ENCODE assay signal across 9 mouse cellular contexts in genomic region chr2:133113642-133114041, GRCm38 (mm10).
DNase-seq lines count a peak whose midpoint lies in the region; ATAC-seq and TF ChIP-seq lines count a peak whose summit lies in the region.
"Had no signal": no experiment of that assay in that cellular context is flagged by ENCODE, and none has a peak within 500 bp of the region (broad histone marks: within the 10 kb centered on the region; RNA-seq: fewer than 3 reads in every experiment).

No protein-coding gene starts in this region.

- peak; percentile 0 for DNase-seq in MEL-GATA-1-ER (ENCODE audit: extremely low read depth, low read depth)
- peak; percentile 32 for DNase-seq in fibroblast of lung, adult 2 months (ENCODE audit: low read depth)
- peak; percentile 8 to 78 for DNase-seq in layer of hippocampus, adult 18-20 months (ENCODE audit: low spot score in 2 of 2)
- peak; percentile 76 for DNase-seq in lung, postnatal 10 days
- peak; percentile 77 to 81 for DNase-seq in right cerebral cortex, adult 2 months (ENCODE audit: low spot score in 2 of 2)
- DNase-seq in T-cell, adult 2 months (ENCODE audit: low spot score) = no peak

- TF ChIP-seq CTCF in bone marrow macrophage, adult 2 months (IDR thresholded peaks at IDR 0.05; ENCODE audit: low read depth, low read length) = peak; percentile 89

- H3K4me3 ChIP-seq in bone marrow macrophage, adult 2 months (ENCODE audit: insufficient read depth, low read length) = no peak overlapping the region
- H3K4me3 ChIP-seq in heart, embryonic 16.5 days (ENCODE audit: low read length) = no peak overlapping the region
- H3K4me3 ChIP-seq: lung, embryonic 15.5 days had no signal

- no peaks in the 10 kb centered on the region for H3K4me1 ChIP-seq in bone marrow macrophage, adult 2 months (ENCODE audit: control insufficient read depth, insufficient read depth, low read length)
- H3K4me1 ChIP-seq in heart, embryonic 16.5 days (ENCODE audit: control insufficient read depth, insufficient read depth, low read length) = no peaks in the 10 kb centered on the region
- H3K4me1 ChIP-seq: lung, embryonic 15.5 days had no signal

- TF ChIP-seq POLR2A in bone marrow macrophage, adult 2 months (IDR thresholded peaks at IDR 0.05; ENCODE audit: borderline replicate concordance, low read depth, low read length) = no peak

- H3K4me2 ChIP-seq in heart, embryonic 16.5 days (ENCODE audit: low read depth, low read length) = peak overlapping the region; percentile 31
- H3K4me2 ChIP-seq: lung, embryonic 15.5 days had no signal

- ATAC-seq in heart, embryonic 16.5 days (replicated peaks; ENCODE audit: extremely low read depth, insufficient read depth, low FRiP score) = no peak

- no peak overlapping the region for H3K27ac ChIP-seq in bone marrow macrophage, adult 2 months (ENCODE audit: insufficient read depth, low read depth, low read length)
- H3K27ac ChIP-seq in heart, embryonic 16.5 days (ENCODE audit: low read length) = no peak overlapping the region
- H3K27ac ChIP-seq: lung, embryonic 15.5 days had no signal

- no peaks in the 10 kb centered on the region for H3K9me3 ChIP-seq in heart, embryonic 16.5 days (replicated peaks; ENCODE audit: control insufficient read depth, low read length)
- H3K9me3 ChIP-seq: lung, embryonic 15.5 days had no signal

- WGBS in heart, embryonic 16.5 days = 20% methylated on average over 10 of the region's 10 CpGs

- no peaks in the 10 kb centered on the region for H3K36me3 ChIP-seq in heart, embryonic 16.5 days (ENCODE audit: control insufficient read depth, insufficient read depth)
- H3K36me3 ChIP-seq: lung, embryonic 15.5 days had no signal

- H3K27me3 ChIP-seq in heart, embryonic 16.5 days (ENCODE audit: control insufficient read depth, insufficient read depth, low read length) = 0 out of 2 replicates have a peak, but pooled peaks cover 3% of the 10 kb centered on the region
- H3K27me3 ChIP-seq: lung, embryonic 15.5 days had no signal

- no peak overlapping the region for H3K9ac ChIP-seq in heart, embryonic 16.5 days (ENCODE audit: low read length)
- H3K9ac ChIP-seq: lung, embryonic 15.5 days had no signal
